In the genomic region with DNA sequence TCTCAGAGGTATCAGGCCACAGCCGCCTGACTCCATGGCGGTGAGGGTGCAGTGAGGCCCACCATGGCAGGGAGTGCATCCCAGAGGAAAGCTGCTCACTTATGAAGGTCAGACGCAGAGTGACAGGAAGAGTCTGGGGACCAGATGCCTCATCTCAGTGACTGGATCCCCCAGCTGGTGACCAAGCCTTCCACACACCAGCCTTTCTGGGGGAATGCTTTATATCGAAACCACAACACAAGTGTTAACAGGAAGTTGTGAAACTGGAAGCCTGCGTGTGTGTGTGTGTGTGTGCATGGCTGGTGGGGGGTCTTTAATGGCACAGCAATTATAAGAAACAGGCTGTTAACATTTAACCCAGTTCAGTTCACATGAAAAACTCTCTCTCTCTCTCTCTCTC, we compare ENCODE assay signal across 27 mouse cellular contexts.
DNase-seq lines count a peak whose midpoint lies in the region; ATAC-seq lines count a peak whose summit lies in the region.
"Had no signal": no experiment of that assay in that cellular context is flagged by ENCODE, and none has a peak within 500 bp of the region (broad histone marks: within the 10 kb centered on the region; RNA-seq: fewer than 3 reads in every experiment).

No protein-coding gene starts in this region.

- DNase-seq in heart, adult 11 months: peak; percentile 80
- DNase-seq in heart, embryonic 10.5 days (ENCODE audit: low spot score): no peak
- no peak for DNase-seq in lung, postnatal 10 days
- peak; percentile 76 for DNase-seq in 416B (ENCODE audit: low read depth)
- DNase-seq in gastrocnemius, postnatal 36 days: no peak
- DNase-seq in left cerebral cortex, adult 9 months (ENCODE audit: low spot score in 2 of 2): no peak
- DNase-seq: adrenal gland, postnatal 10 days; cerebellum, adult 11 months; cerebellum, adult 9-10 months; cerebellum, postnatal 36 days; embryo, embryonic 11 days; gastrocnemius, postnatal 25 days; heart, postnatal 14 days; kidney, postnatal 14 days; liver had no signal

- ATAC-seq in lung, embryonic 16.5 days (ENCODE audit: low read depth): peak; percentile 56; the same call in 1 of the 2 replicates
- peak; percentile 59 for ATAC-seq in megakaryocyte progenitor cell, adult 5-6 weeks (replicated peaks; ENCODE audit: poor library complexity)
- ATAC-seq: forebrain, embryonic 14.5 days; intestine, embryonic 16.5 days; lung, postnatal 0 days; midbrain, embryonic 15.5 days had no signal

- 80% methylated on average over 5 of the region's 5 CpGs for WGBS in heart, embryonic 10.5 days
- 58% methylated on average over 5 of the region's 5 CpGs for WGBS in lung, embryonic 16.5 days

- H3K4me3 ChIP-seq in heart, embryonic 10.5 days: no peak overlapping the region
- H3K4me3 ChIP-seq in lung, embryonic 16.5 days (ENCODE audit: low read length): no peak overlapping the region
- H3K4me3 ChIP-seq: embryonic facial prominence, embryonic 12.5 days; hindbrain, embryonic 13.5 days; left cerebral cortex, adult 2 months; midbrain, embryonic 10.5 days; midbrain, embryonic 15.5 days had no signal

- H3K4me1 ChIP-seq in heart, embryonic 10.5 days: no peaks in the 10 kb centered on the region
- H3K4me1 ChIP-seq in lung, embryonic 16.5 days (replicated peaks; ENCODE audit: control insufficient read depth, insufficient read depth, low read length): no peaks in the 10 kb centered on the region

- no peaks in the 10 kb centered on the region for H3K36me3 ChIP-seq in heart, embryonic 10.5 days
- no peaks in the 10 kb centered on the region for H3K36me3 ChIP-seq in lung, embryonic 16.5 days (ENCODE audit: control insufficient read depth, insufficient read depth, low read length)
- H3K36me3 ChIP-seq: embryonic facial prominence, embryonic 12.5 days; G1E; hindbrain, embryonic 13.5 days; midbrain, embryonic 10.5 days; midbrain, embryonic 15.5 days had no signal

- H3K27me3 ChIP-seq in heart, embryonic 10.5 days (ENCODE audit: insufficient read depth, poor library complexity, severe bottlenecking): no peaks in the 10 kb centered on the region; the same call in none of the 2 replicates
- H3K27me3 ChIP-seq in lung, embryonic 16.5 days (ENCODE audit: control insufficient read depth, insufficient read depth, low read depth, low read length): no peaks in the 10 kb centered on the region
- H3K27me3 ChIP-seq: embryonic facial prominence, embryonic 12.5 days; hindbrain, embryonic 13.5 days; midbrain, embryonic 15.5 days had no signal

- no peak overlapping the region for H3K9ac ChIP-seq in lung, embryonic 16.5 days (ENCODE audit: low read length)
- H3K9ac ChIP-seq: embryonic facial prominence, embryonic 12.5 days; hindbrain, embryonic 13.5 days; liver, embryonic 14.5 days; midbrain, embryonic 15.5 days had no signal

- intact Hi-C loops in gastrocnemius, postnatal 36 days (cut with DNase I): no loop called here

- H3K9me3 ChIP-seq in heart, embryonic 10.5 days: no peaks in the 10 kb centered on the region
- no peaks in the 10 kb centered on the region for H3K9me3 ChIP-seq in lung, embryonic 16.5 days (ENCODE audit: control insufficient read depth, low read length)
- H3K9me3 ChIP-seq: embryonic facial prominence, embryonic 12.5 days; G1E; hindbrain, embryonic 13.5 days; midbrain, embryonic 10.5 days; midbrain, embryonic 15.5 days had no signal

- no peak overlapping the region for H3K4me2 ChIP-seq in lung, embryonic 16.5 days (ENCODE audit: low read depth, low read length)
- H3K4me2 ChIP-seq: embryonic facial prominence, embryonic 12.5 days; hindbrain, embryonic 13.5 days; midbrain, embryonic 15.5 days had no signal

- H3K27ac ChIP-seq in heart, embryonic 10.5 days: no peak overlapping the region
- no peak overlapping the region for H3K27ac ChIP-seq in lung, embryonic 16.5 days (ENCODE audit: low read length)
- H3K27ac ChIP-seq: embryonic facial prominence, embryonic 12.5 days; hindbrain, embryonic 13.5 days; left cerebral cortex, adult 2 months; liver, embryonic 14.5 days; midbrain, embryonic 10.5 days; midbrain, embryonic 15.5 days had no signal

Comparison
In these comparisons a context has a peak if more than half of its experiments do, and no peak if none do; other contexts are left out.
1. DNase-seq: peak in heart, adult 11 months (single experiment) and 416B (single experiment); none in heart, embryonic 10.5 days (single experiment), lung, postnatal 10 days (single experiment), gastrocnemius, postnatal 36 days (0 of 2) and left cerebral cortex, adult 9 months (0 of 2).